ENCODE assay signal across 8 mouse cellular contexts in the genomic region with DNA sequence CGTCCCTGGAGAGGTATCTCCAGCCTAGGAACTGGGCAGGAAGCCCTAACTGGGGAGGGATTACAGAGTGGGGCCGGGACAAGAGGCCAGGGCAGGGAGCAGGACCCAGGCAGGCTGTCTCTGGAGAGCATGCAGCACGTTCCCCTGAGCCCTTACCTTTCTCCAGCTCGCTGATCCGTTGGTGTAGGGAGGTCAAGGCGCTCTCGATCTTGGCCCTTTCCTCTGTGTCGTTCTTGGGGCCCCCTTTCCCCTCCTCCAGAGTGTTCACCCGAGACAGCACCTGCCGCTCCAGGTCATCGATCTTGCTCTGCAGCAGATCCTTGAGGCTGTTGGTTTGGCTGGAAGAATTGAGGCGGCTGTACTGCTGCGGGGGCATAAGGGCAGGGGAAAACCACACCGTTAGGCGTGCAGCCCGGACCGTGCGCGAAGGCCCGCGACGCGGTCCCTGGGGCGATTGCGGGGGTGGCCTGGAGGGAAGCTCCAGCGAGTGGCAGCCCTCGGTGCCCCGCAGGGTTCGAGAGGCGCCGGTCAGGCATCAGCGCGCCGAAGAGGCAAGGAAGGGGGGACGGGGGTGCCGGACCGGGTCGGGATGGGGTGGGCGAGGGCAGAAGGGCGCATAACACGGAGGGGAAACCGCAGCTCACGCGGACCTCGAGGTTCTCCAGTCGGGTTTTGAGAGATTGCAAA. TPM values are rescaled to one million over a fixed set of nuclear protein-coding genes. Genes with fewer than 3 reads are reported as not detected.
DNase-seq lines count a peak whose midpoint lies in the region; ATAC-seq and TF ChIP-seq lines count a peak whose summit lies in the region.

No protein-coding gene starts in this region.

- H3K9me3 ChIP-seq in G1E (replicated peaks), result peaks cover 34% of the 10 kb centered on the region
- no peaks in the 10 kb centered on the region for H3K9me3 ChIP-seq in embryonic facial prominence, embryonic 15.5 days (replicated peaks)
- no peaks in the 10 kb centered on the region for H3K9me3 ChIP-seq in hindbrain, embryonic 10.5 days
- no peaks in the 10 kb centered on the region for H3K9me3 ChIP-seq in midbrain, embryonic 14.5 days (ENCODE audit: control insufficient read depth, low read length)

- H3K4me3 ChIP-seq in G1E (ENCODE audit: low read depth, low read length), result peak overlapping the region; percentile 2; the same call in 1 of the 2 replicates
- H3K4me3 ChIP-seq in embryonic facial prominence, embryonic 15.5 days (replicated peaks), result peak overlapping the region; percentile 49
- peak overlapping the region; percentile 71 for H3K4me3 ChIP-seq in hindbrain, embryonic 10.5 days
- peak overlapping the region; percentile 67 for H3K4me3 ChIP-seq in midbrain, embryonic 14.5 days (replicated peaks; ENCODE audit: low read depth, low read length)

- peak; percentile 33 for DNase-seq in embryo, embryonic 10.5 days (ENCODE audit: low spot score)
- no peak for DNase-seq in embryo, embryonic 10 days (ENCODE audit: low spot score)
- no peak for DNase-seq in G1E (ENCODE audit: low spot score)
- DNase-seq in hindbrain, embryonic 10.5 days (ENCODE audit: low spot score), result peak; percentile 63
- peak; percentile 29 for DNase-seq in midbrain, embryonic 14.5 days
- DNase-seq in natural killer cell, adult 2 months (ENCODE audit: low spot score in 2 of 2), result no peak

- TF ChIP-seq CTCF in G1E (IDR thresholded peaks at IDR 0.05; ENCODE audit: low read depth, low read length), result no peak

- no peak for ATAC-seq in G1E (ENCODE audit: extremely low read depth, insufficient number of reproducible peaks, low FRiP score, poor library complexity, severe bottlenecking)
- ATAC-seq in embryonic facial prominence, embryonic 15.5 days (ENCODE audit: insufficient number of reproducible peaks, low FRiP score, low TSS enrichment, low read depth), result no peak
- ATAC-seq in midbrain, embryonic 14.5 days (ENCODE audit: low FRiP score, low TSS enrichment), result no peak
- no peak for ATAC-seq in erythroblast, adult 5-6 weeks (replicated peaks; ENCODE audit: low FRiP score, poor library complexity, severe bottlenecking)

- H3K4me1 ChIP-seq in G1E (ENCODE audit: insufficient read depth, low read depth, low read length), result no peaks in the 10 kb centered on the region; the same call in 1 of the 2 replicates
- peaks cover 45% of the 10 kb centered on the region for H3K4me1 ChIP-seq in embryonic facial prominence, embryonic 15.5 days
- peaks cover 61% of the 10 kb centered on the region for H3K4me1 ChIP-seq in hindbrain, embryonic 10.5 days (replicated peaks)
- peaks cover 39% of the 10 kb centered on the region for H3K4me1 ChIP-seq in midbrain, embryonic 14.5 days (ENCODE audit: control insufficient read depth, insufficient read depth, low read length)

- H3K27ac ChIP-seq in embryonic facial prominence, embryonic 15.5 days (replicated peaks), result no peak overlapping the region
- H3K27ac ChIP-seq in hindbrain, embryonic 10.5 days, result peak overlapping the region; percentile 80
- H3K27ac ChIP-seq in midbrain, embryonic 14.5 days (replicated peaks; ENCODE audit: low read depth, low read length), result no peak overlapping the region

- H3K9ac ChIP-seq in embryonic facial prominence, embryonic 15.5 days, result no peak overlapping the region
- H3K9ac ChIP-seq in midbrain, embryonic 14.5 days (replicated peaks; ENCODE audit: low read length), result peak overlapping the region; percentile 72

- no peaks in the 10 kb centered on the region for H3K36me3 ChIP-seq in G1E (replicated peaks)
- no peaks in the 10 kb centered on the region for H3K36me3 ChIP-seq in embryonic facial prominence, embryonic 15.5 days
- H3K36me3 ChIP-seq in hindbrain, embryonic 10.5 days, result no peaks in the 10 kb centered on the region
- no peaks in the 10 kb centered on the region for H3K36me3 ChIP-seq in midbrain, embryonic 14.5 days (ENCODE audit: control insufficient read depth, insufficient read depth, low read length)

- 1% methylated on average over 46 of the region's 46 CpGs for WGBS in embryonic facial prominence, embryonic 15.5 days
- 1% methylated on average over 46 of the region's 46 CpGs for WGBS in hindbrain, embryonic 10.5 days
- WGBS in midbrain, embryonic 14.5 days, result under 1% methylated on average over 46 of the region's 46 CpGs

- H3K27me3 ChIP-seq in G1E (ENCODE audit: insufficient read depth, low read length), result peaks cover 68% of the 10 kb centered on the region
- peaks cover 95% of the 10 kb centered on the region for H3K27me3 ChIP-seq in embryonic facial prominence, embryonic 15.5 days
- H3K27me3 ChIP-seq in hindbrain, embryonic 10.5 days (ENCODE audit: insufficient read depth, poor library complexity, severe bottlenecking), result peaks cover 98% of the 10 kb centered on the region
- H3K27me3 ChIP-seq in midbrain, embryonic 14.5 days (ENCODE audit: control insufficient read depth, insufficient read depth, low read length), result peaks cover 32% of the 10 kb centered on the region

- peak overlapping the region; percentile 99 for H3K4me2 ChIP-seq in embryonic facial prominence, embryonic 15.5 days (replicated peaks)
- peak overlapping the region; percentile 98 for H3K4me2 ChIP-seq in midbrain, embryonic 14.5 days (ENCODE audit: low read length)

RNA-seq across cellular contexts. Expression of gene Nptx1, which starts 0.9 kb away (rescaled TPM):
- not detected in 2 replicates for total RNA-seq in G1E (2014; fragmentation: Nextera tagmentation)
- total RNA-seq in G1E (2017), result 0.11 TPM in 1 of 2 replicates, not detected in the other
- polyA plus RNA-seq in G1E (2012), result not detected in 2 replicates
- polyA plus RNA-seq in embryonic facial prominence, embryonic 15.5 days (2015; fragmentation: Nextera tagmentation; extraction: Ambion mirVana), result 1.2 and 1.3 TPM in 2 replicates
- 3.2 and 9.7 TPM in 2 replicates for polyA plus RNA-seq in hindbrain, embryonic 10.5 days (2016; fragmentation: Nextera tagmentation; extraction: Ambion mirVana)
- polyA plus RNA-seq in midbrain, embryonic 14.5 days (2014; fragmentation: Nextera tagmentation; extraction: Ambion mirVana), result 10.1 and 11.3 TPM in 2 replicates
- not detected in 2 replicates for total RNA-seq in erythroblast, adult 5-6 weeks (2015; ENCODE audit: low replicate concordance)
- total RNA-seq in erythroblast, adult 5-6 weeks (2017; ENCODE audit: low replicate concordance), result not detected in 2 replicates

RNA-seq across cellular contexts. Expression of gene Endov, which starts 55.5 kb away (rescaled TPM):
- total RNA-seq in G1E (2014; fragmentation: Nextera tagmentation), result 12.4 and 16.6 TPM in 2 replicates
- total RNA-seq in G1E (2017), result 8.9 and 15.3 TPM in 2 replicates
- polyA plus RNA-seq in G1E (2012), result 14.4 and 15.9 TPM in 2 replicates
- polyA plus RNA-seq in embryonic facial prominence, embryonic 15.5 days (2015; fragmentation: Nextera tagmentation; extraction: Ambion mirVana), result 13.1 and 18.6 TPM in 2 replicates
- polyA plus RNA-seq in hindbrain, embryonic 10.5 days (2016; fragmentation: Nextera tagmentation; extraction: Ambion mirVana), result 21.4 and 23.4 TPM in 2 replicates
- 21.2 and 23.0 TPM in 2 replicates for polyA plus RNA-seq in midbrain, embryonic 14.5 days (2014; fragmentation: Nextera tagmentation; extraction: Ambion mirVana)
- total RNA-seq in erythroblast, adult 5-6 weeks (2015; ENCODE audit: low replicate concordance), result 2.9 and 3.1 TPM in 2 replicates
- total RNA-seq in erythroblast, adult 5-6 weeks (2017; ENCODE audit: low replicate concordance), result 3.8 and 4.8 TPM in 2 replicates

RNA-seq across cellular contexts. Expression of gene Rptor, which starts 56.1 kb away (rescaled TPM):
- total RNA-seq in G1E (2014; fragmentation: Nextera tagmentation) (44.2 and 46.5 TPM in 2 replicates), G1E (2017) (16.8 and 17.9 TPM in 2 replicates)
- polyA plus RNA-seq in G1E (2012), result 51.9 and 57.9 TPM in 2 replicates
- polyA plus RNA-seq in embryonic facial prominence, embryonic 15.5 days (2015; fragmentation: Nextera tagmentation; extraction: Ambion mirVana), result 12.2 and 12.9 TPM in 2 replicates
- 11.8 and 12.4 TPM in 2 replicates for polyA plus RNA-seq in hindbrain, embryonic 10.5 days (2016; fragmentation: Nextera tagmentation; extraction: Ambion mirVana)
- polyA plus RNA-seq in midbrain, embryonic 14.5 days (2014; fragmentation: Nextera tagmentation; extraction: Ambion mirVana), result 10.8 and 12.4 TPM in 2 replicates
- 4.4 and 12.3 TPM in 2 replicates for total RNA-seq in erythroblast, adult 5-6 weeks (2015; ENCODE audit: low replicate concordance)
- 5.6 and 9.1 TPM in 2 replicates for total RNA-seq in erythroblast, adult 5-6 weeks (2017; ENCODE audit: low replicate concordance)

Comparison
In these comparisons a context has a peak if more than half of its experiments do, and no peak if none do; other contexts are left out.
1. DNase-seq: peak in embryo, embryonic 10.5 days (single experiment), hindbrain, embryonic 10.5 days (single experiment) and midbrain, embryonic 14.5 days (single experiment); none in embryo, embryonic 10 days (single experiment), G1E (single experiment) and natural killer cell, adult 2 months (0 of 2).
2. H3K4me3 ChIP-seq: peak in every context shown above with its lines; median percentile 71 in hindbrain, embryonic 10.5 days; 67 in midbrain, embryonic 14.5 days; 49 in embryonic facial prominence, embryonic 15.5 days; 2 in G1E.